Mouse (Mus musculus) kidney, adult 18-20 months (tissue): ENCODE measurements around the gene Arhgap33.
"Not testable (repeated sequence)": the region's sequence is repeated elsewhere in the genome, so short reads cannot be mapped to it uniquely, and the experiment has no call there.

Experiments
- DNase-seq: peaks from one replicate; pipeline ENCODE4 v3.0.0; 2021

Arhgap33 gene

GRCm38 (mm10) chr7:30492765-30493164, 42.1 kb downstream of the Arhgap33 start:
- peak; percentile 89 for DNase-seq

GRCm38 (mm10) chr7:30490957-30491307, 43.9 kb downstream of the Arhgap33 start:
- no peak for DNase-seq

GRCm38 (mm10) chr7:30490251-30490956, 44.5 kb downstream of the Arhgap33 start:
- DNase-seq = peak; percentile 41

GRCm38 (mm10) chr7:30484250-30484649, 50.6 kb downstream of the Arhgap33 start:
- DNase-seq = no peak

GRCm38 (mm10) chr7:30477415-30478381, 57.2 kb downstream of the Arhgap33 start:
- DNase-seq = no peak

- not testable (repeated sequence) for DNase-seq
Measured at GRCm38 (mm10) chr7:30476136-30476535, 58.7 kb downstream of the Arhgap33 start.

GRCm38 (mm10) chr7:30474999-30475398, 59.9 kb downstream of the Arhgap33 start:
- DNase-seq = no peak

- DNase-seq = peak; percentile 40
Measured at GRCm38 (mm10) chr7:30472411-30472810, 62.4 kb downstream of the Arhgap33 start.
